Mouse (Mus musculus) heart, adult 2 months (tissue): ENCODE measurements at regions not wholly inside any gene's neighbourhood (a gene's known extent, or its start where the extent isn't known, plus 50 kb on each side); places are given as distances from the start of the nearest gene placed in this dataset.
"Not testable (repeated sequence)": the region's sequence is repeated elsewhere in the genome, so short reads cannot be mapped to it uniquely, and the experiment has no call there.

Experiments
- DNase-seq, 2 experiments: peaks; one replicate each; pipeline ENCODE4 v3.0.0; 2021
- H3K27ac ChIP-seq: fragments of 200-600 bp; 2 replicates; pipeline ENCODE4 v1.8.1; 2022
- H3K27me3 ChIP-seq: fragments of 200-500 bp; 2 replicates; pipeline ENCODE4 v1.6.1; 2012; ENCODE audit warnings: mild to moderate bottlenecking, low read length, inconsistent platforms, mixed read lengths; ENCODE audit not compliant: control insufficient read depth, insufficient read depth
- H3K36me3 ChIP-seq: fragments of 200-500 bp; 2 replicates; pipeline ENCODE4 v1.6.1; 2012; ENCODE audit warnings: low read length, inconsistent platforms; ENCODE audit not compliant: control insufficient read depth, insufficient read depth
- H3K4me1 ChIP-seq: fragments of 200-500 bp; 2 replicates; pipeline ENCODE4 v1.6.1; 2011; ENCODE audit warnings: low read length; ENCODE audit not compliant: control insufficient read depth, insufficient read depth
- H3K4me3 ChIP-seq: fragments of 200-600 bp; 2 replicates; pipeline ENCODE4 v1.8.1; 2022
- H3K79me2 ChIP-seq: fragments of 200-500 bp; replicated peaks from 2 replicates; pipeline ENCODE4 v1.6.1; 2012; ENCODE audit warnings: mild to moderate bottlenecking, inconsistent platforms, low read length, moderate library complexity, mixed read lengths; ENCODE audit not compliant: control insufficient read depth, insufficient read depth
- H3K9ac ChIP-seq: fragments of 200-500 bp; 2 replicates; pipeline ENCODE4 v1.6.1; 2012; ENCODE audit warnings: low read depth, mild to moderate bottlenecking, control low read depth, inconsistent platforms, low read length, mixed read lengths
- CTCF ChIP-seq: fragments of 200-600 bp; IDR thresholded peaks from 2 replicates; pipeline ENCODE4 v1.8.1; 2022; ENCODE audit warnings: antibody characterized with exemption, mild to moderate bottlenecking, moderate library complexity
- WGBS: fragments of 180-500 bp; shearing (Covaris S2); methylation state at CpG from one replicate; pipeline ENCODE4 v1.1.7; 2018; 5-methylcytosine and 5-hydroxymethylcytosine counted together
- intact Hi-C: fragments of 180-260 bp; cut with DNase I; formaldehyde crosslinking; loops from one replicate; pipeline ENCODE4 v1.15.1; 2025

GRCm38 (mm10) chr11:121965911-121966310 lies 135.9 kb downstream of the Ptchd3 start:
- H3K9ac ChIP-seq, intact Hi-C loops, H3K79me2 ChIP-seq, H3K4me3 ChIP-seq, H3K27ac ChIP-seq, H3K27me3 ChIP-seq, DNase-seq, H3K36me3 ChIP-seq, H3K4me1 ChIP-seq: not testable (repeated sequence)
- WGBS = 5% methylated on average over 1 of the region's 1 CpGs
- peak; percentile 20; the same call in 1 of the 2 replicates for TF ChIP-seq CTCF
